9 mouse cellular contexts compared by ENCODE assay signal in the genomic region with DNA sequence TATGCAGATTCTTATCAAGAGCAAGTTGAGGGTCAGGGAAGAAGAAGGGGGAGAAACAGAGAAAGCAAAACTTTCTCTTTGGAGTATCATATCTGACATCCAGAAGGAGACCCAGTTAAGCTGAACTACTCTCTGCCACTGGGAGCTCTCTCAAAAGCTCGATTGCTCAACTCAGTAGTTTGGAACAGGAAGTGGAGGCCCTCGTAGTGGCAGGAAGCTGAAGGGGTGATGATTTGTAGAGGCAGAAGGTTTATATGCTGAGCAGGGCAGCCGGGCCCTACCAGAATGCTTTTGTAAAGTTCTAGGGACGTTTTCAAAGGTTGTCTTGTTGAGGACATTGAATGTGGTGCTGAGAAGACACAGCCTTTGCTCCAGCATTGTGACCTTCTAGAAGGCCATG. TPM values are rescaled to one million over a fixed set of nuclear protein-coding genes. Genes with fewer than 3 reads are reported as not detected.
A peak's percentile ranks its signal among the peaks of the same experiment; 100 is the strongest.
DNase-seq lines count a peak whose midpoint lies in the region; ATAC-seq and TF ChIP-seq lines count a peak whose summit lies in the region.
"Had no signal": no experiment of that assay in that cellular context is flagged by ENCODE, and none has a peak within 500 bp of the region (broad histone marks: within the 10 kb centered on the region; RNA-seq: fewer than 3 reads in every experiment).

No protein-coding gene starts in this region.

- H3K9me3 ChIP-seq in kidney, embryonic 14.5 days (ENCODE audit: control insufficient read depth, low read length), result no peaks in the 10 kb centered on the region
- no peaks in the 10 kb centered on the region for H3K9me3 ChIP-seq in limb, embryonic 10.5 days (replicated peaks)
- no peaks in the 10 kb centered on the region for H3K9me3 ChIP-seq in forebrain, postnatal 0 days (ENCODE audit: low read length)

- TF ChIP-seq CTCF in forebrain, postnatal 0 days (IDR thresholded peaks at IDR 0.05; ENCODE audit: low read depth), result no peak

- peak; percentile 5 for DNase-seq in kidney, adult 18-20 months
- peak; percentile 24 to 33 for DNase-seq in kidney, postnatal 4 days
- DNase-seq in thymus, adult 18-20 months, result peak; percentile 16 to 23
- no peak for DNase-seq in right cerebral cortex, adult 2 months (ENCODE audit: low spot score in 2 of 2)
- DNase-seq in limb, embryonic 10.5 days (ENCODE audit: low spot score), result no peak
- no peak for DNase-seq in forebrain, postnatal 0 days
- DNase-seq: cerebellum, adult 9-10 months had no signal

- peaks cover 6% of the 10 kb centered on the region; the same call in 1 of the 2 replicates for H3K4me1 ChIP-seq in kidney, embryonic 14.5 days (ENCODE audit: control insufficient read depth, insufficient read depth, low read length)
- H3K4me1 ChIP-seq in limb, embryonic 10.5 days, result peaks cover 12% of the 10 kb centered on the region
- H3K4me1 ChIP-seq in forebrain, postnatal 0 days (ENCODE audit: insufficient read depth), result no peaks in the 10 kb centered on the region

- H3K27me3 ChIP-seq in kidney, embryonic 14.5 days (ENCODE audit: control insufficient read depth, insufficient read depth, low read length), result no peaks in the 10 kb centered on the region; the same call in 1 of the 2 replicates
- peaks cover 33% of the 10 kb centered on the region for H3K27me3 ChIP-seq in limb, embryonic 10.5 days (ENCODE audit: low read depth, poor library complexity, severe bottlenecking)
- H3K27me3 ChIP-seq in forebrain, postnatal 0 days (ENCODE audit: insufficient read depth, low read length), result no peaks in the 10 kb centered on the region

- H3K4me2 ChIP-seq in kidney, embryonic 14.5 days (replicated peaks; ENCODE audit: low read depth, low read length), result no peak overlapping the region
- no peak overlapping the region for H3K4me2 ChIP-seq in forebrain, postnatal 0 days (ENCODE audit: low read depth)

- WGBS in kidney, embryonic 14.5 days, result 13% methylated on average over 4 of the region's 4 CpGs
- WGBS in limb, embryonic 10.5 days, result 57% methylated on average over 4 of the region's 4 CpGs
- WGBS in forebrain, postnatal 0 days, result 58% methylated on average over 4 of the region's 4 CpGs

- H3K36me3 ChIP-seq in kidney, embryonic 14.5 days (ENCODE audit: control insufficient read depth, insufficient read depth, low read length), result no peaks in the 10 kb centered on the region
- no peaks in the 10 kb centered on the region for H3K36me3 ChIP-seq in limb, embryonic 10.5 days
- H3K36me3 ChIP-seq in forebrain, postnatal 0 days (ENCODE audit: insufficient read depth), result no peaks in the 10 kb centered on the region

- ATAC-seq in kidney, embryonic 14.5 days (ENCODE audit: low FRiP score, low TSS enrichment), result no peak
- ATAC-seq in activated CD4-positive, CD25-positive, alpha-beta regulatory T cell, adult 4 months, result peak; percentile 90
- no peak for ATAC-seq in forebrain, postnatal 0 days

- no peak overlapping the region for H3K9ac ChIP-seq in kidney, embryonic 14.5 days (ENCODE audit: low read depth, low read length)
- H3K9ac ChIP-seq in forebrain, postnatal 0 days, result no peak overlapping the region

- no peak overlapping the region for H3K27ac ChIP-seq in kidney, embryonic 14.5 days (ENCODE audit: low read depth, low read length)
- H3K27ac ChIP-seq in limb, embryonic 10.5 days, result no peak overlapping the region
- H3K27ac ChIP-seq in forebrain, postnatal 0 days (ENCODE audit: low read depth, low read length), result no peak overlapping the region

- H3K4me3 ChIP-seq in kidney, embryonic 14.5 days (ENCODE audit: low read length), result no peak overlapping the region
- H3K4me3 ChIP-seq in limb, embryonic 10.5 days, result no peak overlapping the region
- H3K4me3 ChIP-seq in forebrain, postnatal 0 days (ENCODE audit: low read depth, low read length), result no peak overlapping the region

RNA-seq across cellular contexts. Expression of gene Hivep3, which starts 5.1 kb away (rescaled TPM):
- polyA plus RNA-seq in kidney, embryonic 14.5 days (2014; fragmentation: Nextera tagmentation; extraction: Ambion mirVana), result 6.3 and 6.6 TPM in 2 replicates
- 10 to 100 TPM; 21.0 to 25.2 TPM for polyA plus RNA-seq in activated CD4-positive, CD25-positive, alpha-beta regulatory T cell, adult 4 months (2017; shearing (Covaris generic))
- 0.55 and 0.56 TPM in 2 replicates for polyA plus RNA-seq in limb, embryonic 10.5 days (2016; fragmentation: Nextera tagmentation; extraction: Ambion mirVana)
- total RNA-seq in forebrain, postnatal 0 days (2014; rRNA removed), result 16.9 and 17.0 TPM in 2 replicates
- 21.3 and 23.1 TPM in 2 replicates for polyA plus RNA-seq in forebrain, postnatal 0 days (2015; fragmentation: Nextera tagmentation; extraction: Ambion mirVana)

Comparison
In these comparisons a context has a peak if more than half of its experiments do, and no peak if none do; other contexts are left out.
1. DNase-seq: peak in kidney, adult 18-20 months (single experiment), kidney, postnatal 4 days (2 of 2) and thymus, adult 18-20 months (2 of 2); none in right cerebral cortex, adult 2 months (0 of 2), limb, embryonic 10.5 days (single experiment) and forebrain, postnatal 0 days (single experiment).